Mouse (Mus musculus): ENCODE data around the gene Trpm6.

Trpm6 gene

DNA sequence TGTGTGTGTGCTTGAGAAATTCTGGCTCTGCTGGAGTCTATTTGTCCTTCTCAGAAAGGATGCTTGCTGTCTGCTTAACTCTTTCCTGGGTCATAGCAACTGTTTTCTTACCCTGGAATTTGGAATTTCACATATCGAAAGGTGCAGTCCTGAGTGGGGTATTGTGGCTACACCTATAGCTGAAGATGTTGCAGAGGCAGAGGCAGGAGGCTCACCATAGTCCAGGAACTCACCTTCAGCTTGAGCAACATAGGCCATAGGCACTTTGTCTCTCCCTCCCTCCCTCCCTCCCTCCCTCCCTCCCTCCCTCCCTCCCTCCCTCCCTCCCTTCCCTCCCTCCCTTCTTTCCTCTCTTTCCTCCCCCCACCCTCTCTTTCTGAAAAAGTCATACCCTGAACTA, 139.8 kb downstream of the Trpm6 start:
- no peak for DNase-seq (ENCODE audit: low spot score)

DNA sequence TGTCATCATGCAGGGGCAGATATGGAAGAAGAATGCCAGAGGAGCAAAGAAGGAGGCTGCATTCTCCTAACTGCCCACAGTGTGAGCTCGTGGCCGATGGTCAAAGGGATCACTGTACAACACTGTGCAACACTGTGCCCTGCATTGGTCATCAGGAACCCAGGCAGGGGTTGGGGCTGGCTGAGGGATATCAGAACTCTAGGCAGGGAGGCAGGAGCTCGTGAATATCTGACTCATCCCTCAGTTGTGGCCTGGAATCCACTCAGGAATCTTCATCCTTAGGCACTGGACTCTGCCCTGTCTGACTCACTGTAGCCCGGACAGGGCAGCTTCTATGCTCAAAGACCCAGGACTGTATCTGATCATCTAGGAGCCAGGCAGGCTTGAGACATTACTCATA, 140.4 kb downstream of the Trpm6 start:
- no peak for DNase-seq (ENCODE audit: low spot score)

DNA sequence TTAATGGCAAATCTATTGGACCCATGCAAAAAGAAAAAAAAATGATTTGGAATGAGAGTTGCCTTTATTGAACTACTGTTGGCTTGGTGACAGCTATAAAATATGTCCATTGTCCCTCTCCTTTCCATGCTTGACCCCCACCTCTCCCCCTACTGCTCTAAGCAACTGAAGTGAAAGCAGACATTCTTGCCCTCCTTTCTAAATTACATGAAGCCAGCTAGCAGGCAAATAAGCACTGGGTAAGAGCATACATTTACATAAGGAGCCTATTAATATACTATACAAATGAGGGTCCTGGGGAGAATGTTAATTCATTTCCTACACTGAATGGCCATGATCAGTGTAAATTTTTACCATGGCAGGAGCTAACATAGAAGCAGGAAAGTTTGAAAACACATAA, 148.5 kb downstream of the Trpm6 start:
- no peak for DNase-seq (ENCODE audit: low spot score)

DNA sequence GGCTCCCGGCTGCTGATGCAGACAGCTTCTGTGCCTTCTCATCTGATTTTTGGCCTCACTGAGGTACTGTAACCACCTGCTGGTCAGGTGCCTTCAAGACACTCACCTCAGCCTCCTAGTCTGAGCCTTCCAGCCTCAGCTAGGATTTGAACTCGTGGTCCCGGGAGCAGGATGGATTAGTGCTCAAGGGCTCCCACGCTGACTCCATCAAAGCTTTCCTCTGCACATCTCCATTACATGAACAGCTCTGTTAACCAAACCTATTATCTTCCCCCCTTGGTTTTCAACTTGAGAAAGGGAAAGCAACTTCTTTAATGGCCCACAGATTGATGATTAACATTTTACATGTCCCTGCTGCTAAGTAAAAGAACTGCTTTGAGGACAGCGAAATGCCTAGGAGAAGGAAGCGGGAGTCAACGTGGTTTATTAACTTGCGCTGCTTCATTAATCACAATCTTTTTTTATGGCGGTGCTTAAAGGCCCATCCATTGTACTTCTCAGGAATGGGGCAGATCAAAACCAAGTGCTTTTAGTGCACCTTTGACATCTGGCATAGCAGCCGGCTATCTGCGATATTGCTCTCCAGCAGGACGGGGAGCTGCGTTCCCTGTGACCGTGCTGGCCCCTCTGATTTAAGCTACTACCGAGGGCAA, 152.4 kb downstream of the Trpm6 start:
- no peak for DNase-seq (ENCODE audit: low spot score)

DNA sequence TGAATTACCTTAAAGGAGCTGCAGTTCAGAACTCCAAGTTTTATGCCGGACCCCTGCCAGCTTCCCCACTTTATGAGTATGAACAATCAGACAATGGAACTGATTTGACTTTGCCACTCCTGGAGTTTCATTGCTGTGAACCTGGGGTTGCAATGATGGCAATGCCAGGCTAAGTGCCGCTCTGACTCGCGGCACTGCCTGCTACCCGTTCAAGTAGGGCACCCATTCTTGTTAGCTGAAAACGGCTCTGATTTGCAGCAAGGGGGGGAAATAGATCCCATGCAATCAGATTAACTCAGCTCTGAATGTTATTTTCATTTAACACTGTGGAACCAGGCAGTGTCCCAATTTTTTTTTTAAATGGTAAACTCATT, 152.9 kb downstream of the Trpm6 start:
- DNase-seq (ENCODE audit: low spot score), result no peak

DNA sequence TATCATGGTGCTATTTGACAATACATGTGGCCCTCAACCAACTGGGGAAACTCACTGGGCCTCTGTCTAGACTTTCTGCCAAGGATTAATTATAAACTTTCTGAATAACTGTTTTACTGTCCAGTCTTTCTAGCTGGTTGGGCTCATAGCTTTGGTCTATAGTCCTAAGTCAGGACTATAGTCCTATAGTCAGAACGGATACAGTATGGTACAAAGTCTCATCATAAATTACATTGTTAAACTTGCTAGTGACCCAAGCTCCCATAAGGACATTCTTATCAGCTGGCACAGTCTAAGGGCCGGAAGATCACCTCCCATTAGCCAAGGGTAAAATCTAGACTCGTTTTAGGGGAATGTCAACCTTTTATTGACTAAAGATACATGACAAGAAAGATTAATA, 155.7 kb downstream of the Trpm6 start:
- no peak for DNase-seq (ENCODE audit: low spot score)

DNA sequence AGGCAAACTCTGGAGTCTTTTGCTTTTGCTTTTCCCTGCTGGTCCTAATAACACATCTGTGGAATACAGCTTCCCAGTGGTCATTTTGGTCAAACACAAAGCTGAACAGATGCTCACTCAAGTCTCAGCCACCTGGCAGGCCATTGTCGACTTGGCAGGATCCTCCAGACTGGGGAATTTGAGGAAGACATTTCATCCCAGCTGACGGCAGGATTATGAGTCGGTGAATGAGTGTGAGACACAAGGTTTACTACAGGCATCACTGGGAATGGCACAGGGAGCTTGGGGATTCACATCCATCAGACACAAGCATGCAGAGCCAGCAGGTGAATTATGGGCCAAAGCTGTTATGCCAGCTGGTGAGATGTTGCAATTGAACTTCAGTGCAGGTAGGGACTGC, 159.9 kb downstream of the Trpm6 start:
- DNase-seq (ENCODE audit: low spot score), result no peak

DNA sequence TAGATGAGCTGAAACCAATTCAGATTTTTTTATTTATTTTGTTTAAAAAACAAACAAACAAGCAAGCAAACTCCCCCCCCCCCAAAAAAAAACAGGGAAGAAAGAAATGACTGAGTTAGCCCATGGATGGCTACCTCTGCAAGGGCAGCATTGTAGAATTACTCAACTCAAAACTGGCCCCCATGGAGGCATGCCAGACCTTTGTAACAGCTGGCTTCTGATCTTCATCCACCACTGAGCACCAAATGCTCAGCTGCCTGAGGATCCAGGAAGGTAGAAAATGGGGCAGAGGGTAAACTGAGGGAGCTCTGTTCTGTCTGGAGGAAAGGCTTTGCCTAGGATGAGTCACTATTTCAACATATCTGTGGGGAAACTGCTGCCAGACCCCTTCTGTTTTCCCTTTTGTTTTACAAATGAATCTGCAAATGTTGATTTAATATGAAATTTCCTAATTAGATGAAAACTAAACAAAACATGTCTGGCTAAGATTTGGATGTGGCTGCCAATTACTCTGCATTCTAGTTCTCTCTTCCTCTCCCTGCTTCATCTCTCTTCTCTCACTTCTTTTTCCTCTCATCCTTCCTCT, 162.1 kb downstream of the Trpm6 start:
- DNase-seq (ENCODE audit: low spot score), result no peak

DNA sequence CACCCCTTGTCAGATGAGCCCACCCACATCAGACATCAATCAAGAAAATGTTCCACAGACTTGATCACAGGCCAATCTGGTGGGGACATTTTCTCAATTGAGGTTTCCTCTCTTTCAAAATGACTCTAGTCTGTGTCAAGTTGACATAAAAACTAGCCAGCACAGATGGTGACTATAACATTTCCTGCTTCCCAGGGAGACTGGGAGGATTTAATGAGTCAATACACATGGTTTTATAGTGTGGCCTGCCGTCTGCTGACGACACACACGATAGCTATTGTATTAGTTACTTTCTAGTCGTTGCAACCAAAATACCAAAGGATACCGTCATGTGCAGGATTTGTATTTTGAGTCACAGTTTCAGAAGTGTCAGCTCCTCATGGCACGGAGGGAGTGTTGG, 191.6 kb downstream of the Trpm6 start:
- no peak for DNase-seq (ENCODE audit: low spot score)

All from testis, postnatal 14 days (tissue).